Mouse (Mus musculus): Measurements from ENCODE around the gene Muc5b. TPM values are rescaled to one million over a fixed set of nuclear protein-coding genes. Genes with fewer than 3 reads are reported as not detected.
"Not testable (repeated sequence)": the region's sequence is repeated elsewhere in the genome, so short reads cannot be mapped to it uniquely, and the experiment has no call there.

Gene Muc5b
- not detected for polyA plus RNA-seq (2017; shearing (Covaris generic))

DNA sequence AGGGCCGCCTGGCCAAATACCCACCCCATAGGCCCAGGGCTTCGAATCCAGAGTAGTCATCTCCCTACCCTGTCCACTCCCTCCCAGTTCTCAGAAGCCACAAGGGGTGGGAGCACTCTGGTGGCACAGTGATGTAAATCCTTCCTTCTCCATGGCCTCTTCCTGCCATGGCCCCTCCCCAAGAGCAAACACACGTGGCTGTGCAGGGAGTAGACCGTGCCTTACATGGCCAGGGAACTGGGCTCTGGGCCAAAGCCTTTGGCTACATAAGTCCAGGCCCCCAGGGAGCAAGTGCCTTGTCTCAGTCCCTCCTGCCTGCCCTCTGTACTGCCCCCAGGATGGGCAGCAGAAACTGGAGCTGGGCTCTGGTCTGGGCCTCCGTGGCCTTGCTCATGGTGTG, at the start of gene Muc5b:
Muc5b (plus strand) TSS at position 292 of the 400 bp plus-strand sequence.
- ATAC-seq: no peak

DNA sequence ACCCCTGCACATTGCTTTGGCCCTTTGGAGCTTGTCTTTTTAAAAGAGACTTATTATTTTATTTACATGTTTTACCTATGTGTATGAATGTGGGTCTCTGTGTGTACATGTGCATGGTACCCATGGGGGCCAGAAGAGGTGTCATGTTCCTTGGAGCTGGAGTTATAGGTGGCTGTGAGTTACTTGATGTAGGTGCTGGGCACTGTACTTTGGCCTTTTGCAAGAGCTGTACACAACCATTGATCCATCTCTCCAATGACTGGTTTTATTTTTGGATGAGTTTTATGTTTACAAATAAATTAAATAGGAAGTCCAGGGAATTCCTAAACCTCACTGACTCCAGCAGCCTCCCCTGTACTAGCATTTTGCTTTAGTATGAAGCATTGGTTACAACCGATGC, 44.6 kb upstream of the Muc5b start:
- no peak for ATAC-seq

DNA sequence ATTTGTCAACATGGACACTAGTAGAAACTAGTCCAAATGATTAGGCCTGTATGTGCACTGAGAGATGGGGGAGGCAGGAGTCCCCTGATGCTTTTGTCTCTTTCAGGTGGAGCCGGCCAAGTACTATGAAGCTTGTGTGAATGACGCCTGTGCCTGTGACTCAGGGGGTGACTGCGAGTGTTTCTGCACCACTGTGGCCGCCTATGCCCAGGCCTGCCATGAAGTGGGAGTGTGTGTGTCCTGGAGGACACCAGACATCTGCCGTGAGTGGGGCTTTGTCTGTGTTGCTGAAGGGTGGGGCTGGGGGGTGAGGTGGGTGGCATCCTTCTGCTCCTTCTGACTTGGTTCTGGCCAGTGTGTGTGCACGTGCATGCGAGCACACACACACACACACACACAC, 35.7 kb upstream of the Muc5b start:
- ATAC-seq: no peak

DNA sequence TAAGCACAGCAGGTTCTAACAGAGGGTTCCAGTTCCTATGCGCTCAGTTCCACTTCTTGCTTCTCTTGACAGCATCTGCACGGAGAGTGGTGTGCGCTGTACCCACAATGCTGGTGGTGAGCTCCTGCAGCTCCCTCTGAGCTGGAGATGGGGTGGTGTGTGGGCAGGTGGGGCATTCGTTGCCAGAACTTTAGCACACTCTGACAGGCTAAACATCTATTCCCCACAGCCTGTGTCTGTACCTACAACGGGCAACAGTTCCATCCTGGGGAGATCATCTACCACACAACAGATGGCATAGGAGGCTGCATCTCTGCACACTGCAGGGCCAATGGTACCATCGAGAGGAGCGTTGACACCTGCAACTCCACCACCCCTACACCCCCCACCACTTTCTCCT, 33.5 kb upstream of the Muc5b start:
- no peak for ATAC-seq

DNA sequence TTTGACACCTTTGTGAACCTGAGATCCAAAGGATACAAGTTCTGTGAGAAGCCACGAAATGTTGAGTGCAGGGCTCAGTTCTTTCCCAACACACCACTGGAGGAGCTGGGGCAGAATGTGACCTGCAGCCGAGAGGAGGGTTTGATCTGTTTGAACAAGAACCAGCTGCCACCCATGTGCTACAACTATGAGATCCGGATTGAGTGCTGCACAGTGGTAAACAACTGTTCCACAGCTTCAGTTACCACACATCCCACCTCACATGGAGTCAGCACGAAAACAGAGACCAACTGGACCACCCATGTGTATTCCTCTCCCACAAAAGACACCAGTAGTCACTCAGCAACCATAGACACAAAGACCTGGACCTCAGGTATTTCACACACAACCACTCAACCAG, 31.0 kb upstream of the Muc5b start:
- not testable (repeated sequence) for ATAC-seq

DNA sequence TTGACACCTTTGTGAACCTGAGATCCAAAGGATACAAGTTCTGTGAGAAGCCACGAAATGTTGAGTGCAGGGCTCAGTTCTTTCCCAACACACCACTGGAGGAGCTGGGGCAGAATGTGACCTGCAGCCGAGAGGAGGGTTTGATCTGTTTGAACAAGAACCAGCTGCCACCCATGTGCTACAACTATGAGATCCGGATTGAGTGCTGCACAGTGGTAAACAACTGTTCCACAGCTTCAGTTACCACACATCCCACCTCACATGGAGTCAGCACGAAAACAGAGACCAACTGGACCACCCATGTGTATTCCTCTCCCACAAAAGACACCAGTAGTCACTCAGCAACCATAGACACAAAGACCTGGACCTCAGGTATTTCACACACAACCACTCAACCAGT, 28.9 kb upstream of the Muc5b start:
- not testable (repeated sequence) for ATAC-seq

DNA sequence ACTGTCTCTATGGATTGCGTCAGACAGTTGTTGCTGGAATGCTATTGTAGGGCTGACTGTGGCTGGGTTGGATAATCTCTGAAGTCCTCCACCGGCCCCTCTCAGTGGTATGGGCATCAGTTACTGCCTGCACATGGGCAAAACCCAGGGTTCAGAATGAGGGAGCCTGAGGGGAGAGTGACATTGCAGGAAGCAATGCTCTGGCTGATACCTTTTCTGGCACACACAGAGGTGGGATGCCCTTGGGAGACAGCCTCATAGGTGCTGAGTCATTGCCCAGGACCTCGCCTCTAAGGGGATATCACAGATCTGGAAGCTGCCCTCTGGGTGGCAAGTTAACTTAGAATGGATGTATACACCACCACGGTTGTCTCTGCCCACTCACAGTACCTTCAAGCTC, 25.5 kb upstream of the Muc5b start:
- no peak for ATAC-seq

DNA sequence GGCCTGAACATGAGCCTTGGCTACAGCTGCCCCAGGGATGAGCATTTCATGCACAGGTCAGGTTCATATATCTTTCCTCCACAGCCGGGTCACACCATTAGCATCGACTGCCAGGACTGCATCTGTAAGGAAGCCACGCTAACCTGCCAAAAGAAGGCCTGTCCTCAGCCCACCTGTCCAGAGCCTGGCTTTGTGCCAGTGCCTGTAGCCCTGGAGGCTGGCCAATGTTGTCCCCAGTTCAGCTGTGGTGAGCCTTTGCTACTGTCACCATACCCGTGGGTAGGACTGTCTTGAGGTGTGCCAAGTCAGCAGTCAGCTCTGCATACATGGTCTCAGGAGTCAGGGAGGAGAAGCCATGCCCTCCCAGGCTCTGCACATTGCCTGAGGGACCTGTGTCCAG, 23.5 kb upstream of the Muc5b start:
- no peak for ATAC-seq

DNA sequence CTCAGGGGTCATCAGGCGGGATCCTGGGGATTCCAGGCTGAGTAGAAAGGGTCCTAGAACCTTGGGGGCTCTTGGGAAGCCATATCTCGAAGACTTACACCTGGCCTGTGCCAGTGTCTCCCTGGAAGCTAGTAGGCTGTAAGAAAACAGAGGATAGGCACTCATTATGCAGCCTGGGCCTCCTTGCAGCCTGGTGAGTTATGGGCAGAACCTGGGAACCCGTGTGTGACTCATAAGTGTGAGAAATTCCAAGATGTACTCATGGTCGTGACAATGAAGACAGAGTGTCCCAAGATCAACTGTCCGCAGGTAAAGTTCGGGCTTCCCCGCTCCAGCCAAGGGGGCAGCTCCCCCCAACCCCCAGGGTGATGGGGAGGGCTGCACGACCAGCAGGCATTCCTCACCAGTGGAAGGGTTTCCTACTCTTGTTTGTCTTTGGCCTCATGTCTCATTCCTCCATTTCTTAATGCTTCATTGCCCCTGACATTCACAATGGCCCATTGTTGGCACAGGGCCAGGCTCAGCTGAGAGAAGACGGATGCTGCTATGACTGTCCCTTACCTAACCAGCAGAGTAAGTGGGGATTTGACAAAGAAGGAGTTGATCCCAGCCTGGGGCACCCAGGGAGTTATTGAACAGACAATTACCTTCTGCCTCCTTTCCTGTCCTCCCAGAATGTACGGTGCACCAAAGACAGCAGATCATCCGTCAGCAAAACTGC, 21.4 kb upstream of the Muc5b start:
- no peak for ATAC-seq

DNA sequence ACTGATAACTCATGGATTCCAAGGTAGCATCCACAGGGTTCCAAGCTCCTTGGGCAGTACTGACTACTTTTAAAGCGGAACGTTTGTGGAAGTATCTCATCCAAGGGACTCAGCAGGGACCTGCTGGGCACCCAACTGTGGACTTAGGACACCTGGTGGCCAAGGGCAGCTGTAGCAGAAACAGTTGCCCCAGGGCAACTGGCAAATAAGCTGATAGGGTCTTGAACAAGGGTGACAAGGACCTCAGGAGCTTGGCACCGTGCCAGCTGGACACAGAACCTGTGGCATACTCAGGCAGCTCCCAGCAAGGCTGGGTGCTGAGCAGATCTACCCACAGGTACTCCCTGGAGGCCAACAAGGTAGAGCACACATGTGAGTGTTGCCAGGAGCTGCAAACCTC, 20.6 kb upstream of the Muc5b start:
- ATAC-seq: no peak

DNA sequence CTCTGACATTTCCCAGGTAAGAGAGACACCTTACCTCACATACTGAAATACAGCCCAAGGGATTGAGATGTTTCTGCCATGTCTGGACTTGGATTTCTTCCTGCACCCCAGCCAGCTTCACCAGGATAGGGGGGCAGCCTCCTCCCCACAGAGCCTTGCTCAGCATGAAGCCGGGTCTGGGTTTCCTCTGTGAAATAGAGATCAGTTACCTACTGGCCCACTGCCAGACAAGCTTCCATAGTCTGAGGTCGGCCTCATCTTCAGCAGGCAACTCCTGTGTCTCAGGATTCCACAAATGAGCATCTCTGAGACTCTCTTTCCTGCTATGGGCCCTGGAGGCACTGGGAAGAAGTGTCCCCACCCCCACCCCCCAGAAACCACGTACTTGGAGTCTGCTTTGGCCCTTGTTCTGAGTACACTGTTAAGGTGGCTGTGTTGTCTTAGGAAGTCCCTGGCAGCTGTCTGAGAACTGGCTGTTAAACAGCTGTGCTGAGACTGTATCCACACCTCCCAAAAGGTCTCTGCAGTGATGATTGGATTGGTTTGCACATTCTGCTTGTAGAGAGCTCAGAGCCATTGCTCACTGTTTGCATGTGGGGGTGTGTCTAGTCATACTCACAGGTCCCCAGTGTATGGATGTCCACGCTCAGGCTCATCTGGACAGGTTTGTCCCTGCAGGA, 16.1 kb upstream of the Muc5b start:
- ATAC-seq: no peak

DNA sequence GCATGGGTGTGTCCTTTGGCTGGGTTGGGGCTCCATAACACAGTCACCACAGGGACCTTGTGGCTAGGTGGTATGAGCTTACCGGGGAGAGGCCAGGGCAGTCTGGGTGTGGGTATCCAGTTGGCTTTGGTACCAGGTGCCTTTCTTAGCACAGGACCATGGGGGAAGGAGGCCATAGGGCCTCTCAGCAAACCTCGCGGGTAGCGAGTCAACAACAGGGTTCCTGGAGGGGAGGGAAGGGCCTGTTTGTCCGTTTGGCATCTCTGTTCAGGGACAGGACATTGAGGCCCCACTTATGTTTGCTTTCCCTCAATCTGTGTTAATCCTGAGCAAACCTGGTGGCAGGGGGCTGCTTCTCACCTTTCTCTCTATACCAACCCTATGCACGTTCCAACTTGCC, 15.2 kb upstream of the Muc5b start:
- ATAC-seq: no peak

DNA sequence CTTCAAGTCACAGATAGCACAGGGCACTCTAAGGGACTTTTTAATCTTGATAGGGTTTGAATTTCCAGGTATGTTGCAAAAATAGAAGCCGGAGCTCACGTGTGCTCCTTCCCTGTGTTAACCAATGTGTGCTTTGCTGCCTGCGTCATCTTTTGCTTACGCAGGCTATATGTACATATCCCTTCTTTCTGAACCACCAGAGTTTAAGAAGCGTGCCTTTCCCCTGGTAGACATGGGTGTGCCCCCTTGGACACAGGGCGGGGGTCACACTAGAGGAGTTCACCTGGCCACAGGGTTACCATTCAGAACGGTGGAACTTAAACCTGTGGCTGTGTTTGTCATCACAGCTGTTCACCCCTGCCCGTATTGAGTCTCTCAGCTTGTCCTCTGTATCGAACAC, 14.5 kb upstream of the Muc5b start:
- no peak for ATAC-seq

DNA sequence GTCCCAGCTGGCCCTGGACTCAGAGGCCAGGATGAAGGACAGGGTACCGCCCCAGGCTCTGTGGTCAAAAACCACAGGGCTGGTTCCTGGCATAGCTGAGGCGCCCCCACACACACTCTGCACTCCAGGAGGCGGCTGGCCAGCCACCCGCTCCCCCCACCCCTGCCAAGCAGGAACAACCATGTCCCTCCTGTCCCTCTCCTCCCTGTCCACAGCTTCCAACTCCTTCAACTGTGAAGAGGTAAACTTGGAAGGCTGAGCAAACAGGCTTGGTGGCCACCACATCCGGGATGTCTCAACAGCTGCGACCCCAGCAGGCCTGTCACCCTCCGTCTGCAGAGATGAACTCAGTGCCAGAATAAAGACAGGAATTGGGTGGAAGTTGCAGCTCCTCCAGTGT, 2.9 kb upstream of the Muc5b start:
- ATAC-seq: no peak

DNA sequence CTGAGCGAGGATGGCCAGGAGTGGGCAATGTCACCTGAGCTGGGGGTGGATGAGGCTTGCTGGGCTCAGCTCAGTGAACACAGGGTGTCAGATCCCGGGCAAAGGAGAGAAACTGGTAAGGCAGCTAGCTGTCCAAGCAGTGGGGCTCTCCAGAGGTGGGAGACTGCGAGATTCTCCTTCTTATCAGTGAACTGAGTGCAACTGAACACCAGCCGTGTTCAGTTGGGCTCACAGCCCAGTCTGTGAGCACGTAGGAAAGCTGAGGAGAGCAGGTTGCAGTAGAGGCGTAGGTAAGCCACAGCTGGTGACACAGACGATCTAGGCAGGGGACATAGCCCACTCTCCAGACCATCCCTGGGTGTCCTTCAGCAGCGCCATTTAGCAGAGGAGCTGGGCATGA, 2.4 kb upstream of the Muc5b start:
- no peak for ATAC-seq

DNA sequence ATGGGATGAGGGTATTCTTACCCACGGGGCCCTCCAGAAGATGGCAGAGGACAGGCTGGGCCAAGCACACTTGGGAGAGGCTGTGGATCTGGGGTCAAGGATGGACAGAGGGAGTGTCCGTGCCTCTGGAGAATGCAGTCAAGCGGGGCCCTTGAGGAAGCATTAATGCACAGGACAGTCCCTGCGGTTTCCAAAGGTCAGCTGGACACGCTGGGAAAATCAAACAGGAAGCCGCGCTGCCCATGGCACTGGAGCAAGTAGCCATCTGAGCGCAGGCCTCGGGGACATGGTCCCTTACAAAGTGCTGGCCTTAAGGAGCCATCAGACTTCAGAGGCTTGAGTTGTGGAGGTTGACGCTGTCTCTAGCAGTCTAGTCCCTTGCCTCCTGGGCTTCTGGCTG, 1.5 kb downstream of the Muc5b start:
- no peak for ATAC-seq

DNA sequence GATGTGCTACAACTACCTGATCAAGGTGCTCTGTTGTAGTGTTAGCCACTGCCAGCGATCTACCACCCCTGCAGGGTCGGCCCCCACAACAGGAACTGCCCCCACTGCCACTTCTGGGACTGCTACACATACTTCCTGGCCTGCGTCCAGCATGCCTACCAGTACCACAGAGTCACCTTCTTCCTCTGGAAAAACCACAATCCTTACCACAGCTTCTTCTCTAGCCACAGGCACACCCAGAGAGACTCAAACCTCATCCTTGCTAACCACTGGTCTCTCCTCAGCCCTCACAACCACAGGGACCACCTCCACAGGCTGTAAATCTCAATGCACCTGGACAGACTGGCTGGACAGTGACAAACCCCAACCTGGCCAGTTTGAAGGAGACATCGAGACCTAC, 22.2 kb downstream of the Muc5b start:
- ATAC-seq: no peak

DNA sequence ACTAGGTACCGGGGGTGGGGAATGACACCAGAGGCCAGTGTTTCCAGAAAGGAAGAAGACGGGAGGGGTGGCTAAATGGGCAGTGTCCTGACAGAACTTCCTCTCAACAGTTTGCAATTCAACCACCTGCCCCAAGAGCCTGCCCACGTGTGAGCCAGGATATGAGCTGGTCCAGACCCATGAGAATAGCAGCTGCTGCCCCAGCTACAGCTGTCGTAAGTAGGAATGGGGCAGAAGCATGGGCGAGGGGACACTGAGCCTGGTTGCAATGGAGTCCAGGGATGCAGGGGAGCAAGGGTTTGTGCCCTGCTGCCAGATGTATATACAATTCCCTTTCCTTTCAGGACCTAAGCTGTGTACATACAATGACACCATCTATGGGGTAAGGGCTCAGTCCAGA, 30.8 kb downstream of the Muc5b start:
- no peak for ATAC-seq

DNA sequence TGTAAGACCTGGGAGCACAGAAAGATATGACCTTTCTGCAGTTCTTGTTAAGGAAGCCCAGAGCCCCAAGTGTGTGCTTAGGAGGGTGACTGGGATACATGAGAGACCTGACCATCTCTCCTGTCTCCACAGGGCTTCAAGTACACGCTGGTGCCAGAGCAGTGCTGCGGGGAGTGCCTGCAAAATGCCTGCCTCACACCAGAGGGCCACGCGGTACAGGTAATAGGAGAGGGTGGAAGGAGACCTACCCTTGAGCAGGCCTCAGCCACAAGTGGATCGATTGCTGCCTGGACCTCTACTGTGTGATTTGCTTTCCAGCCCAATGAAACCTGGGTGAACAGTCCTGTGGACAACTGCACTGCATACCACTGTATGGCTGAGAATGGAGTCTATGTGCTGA, 31.7 kb downstream of the Muc5b start:
- ATAC-seq: no peak

DNA sequence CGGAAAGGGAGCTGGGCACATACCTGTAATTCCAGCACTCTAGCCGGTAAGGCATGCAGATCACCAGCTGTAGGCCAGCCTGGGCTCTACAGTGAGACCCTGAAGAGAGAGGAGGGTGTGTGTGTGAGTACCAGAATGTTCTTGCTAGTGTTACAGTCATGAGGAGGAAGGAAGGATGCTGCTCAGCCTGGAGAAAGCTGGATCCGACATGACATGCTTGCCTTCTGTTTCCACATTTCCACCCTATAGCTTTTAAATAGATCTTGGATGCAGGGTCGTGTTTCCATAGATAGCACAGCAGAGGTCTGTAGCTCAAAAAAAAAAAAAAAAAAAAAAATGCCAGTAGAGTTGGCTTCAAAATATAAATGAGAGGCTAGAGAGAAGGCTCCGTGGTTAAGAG, 36.0 kb downstream of the Muc5b start:
- ATAC-seq: no peak

DNA sequence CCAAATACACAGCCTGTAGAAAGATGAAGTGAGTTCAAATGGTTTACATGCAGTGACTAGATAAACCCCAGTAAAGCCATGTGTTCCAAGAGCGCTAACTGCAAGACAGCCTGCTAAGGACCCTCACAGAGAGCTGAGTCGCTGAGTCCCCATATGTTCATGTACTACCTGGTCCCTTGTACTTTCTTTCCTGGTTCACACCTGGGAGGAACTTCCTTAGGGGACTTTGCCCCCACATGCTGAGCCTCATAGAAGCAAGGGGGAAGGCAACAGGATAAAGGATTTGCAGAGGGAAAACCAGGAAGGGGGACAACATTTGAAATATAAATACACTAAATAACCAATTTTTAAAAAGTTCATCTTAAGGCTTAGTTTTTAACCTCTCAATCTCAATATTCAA, 39.9 kb downstream of the Muc5b start:
- no peak for ATAC-seq

DNA sequence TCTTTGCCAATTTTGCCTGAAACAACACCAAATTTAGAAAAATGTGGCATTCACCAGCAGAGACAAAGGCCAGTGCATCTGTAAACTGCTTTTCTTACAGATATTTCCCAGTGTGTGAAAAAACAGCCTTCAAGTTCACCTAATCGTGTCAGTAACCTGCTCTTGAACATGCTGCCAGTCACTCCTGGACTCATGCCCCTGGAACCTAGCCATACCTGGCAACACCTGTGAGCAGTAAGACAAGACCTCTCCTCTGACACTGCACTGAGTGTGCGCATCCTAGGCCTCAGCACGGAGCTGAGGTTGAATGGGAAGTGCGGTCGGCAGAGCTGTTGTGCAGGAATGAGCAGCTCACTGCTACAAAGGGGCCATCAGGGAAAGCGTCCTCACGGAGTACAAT, 53.3 kb downstream of the Muc5b start:
- no peak for ATAC-seq

DNA sequence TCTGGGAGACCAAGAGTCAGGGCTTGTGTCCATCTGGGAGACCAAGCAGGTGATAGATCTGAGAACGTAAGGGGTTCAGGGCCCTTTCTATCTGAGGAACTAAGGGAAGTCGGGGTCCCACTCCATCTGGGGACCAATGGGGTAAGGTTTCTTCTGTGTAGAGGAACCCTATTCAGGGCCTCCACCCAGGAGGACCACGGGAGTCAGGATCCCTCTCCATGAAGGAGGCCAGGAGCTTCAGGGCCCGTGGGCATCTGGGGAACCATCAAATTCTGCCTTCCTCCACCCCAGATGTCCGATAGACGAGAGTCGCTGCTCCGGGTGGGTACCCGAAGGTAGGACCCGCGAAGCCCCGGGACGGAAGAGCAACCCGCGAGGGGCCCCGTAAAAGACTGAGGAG, 63.0 kb downstream of the Muc5b start:
- ATAC-seq: no peak

DNA sequence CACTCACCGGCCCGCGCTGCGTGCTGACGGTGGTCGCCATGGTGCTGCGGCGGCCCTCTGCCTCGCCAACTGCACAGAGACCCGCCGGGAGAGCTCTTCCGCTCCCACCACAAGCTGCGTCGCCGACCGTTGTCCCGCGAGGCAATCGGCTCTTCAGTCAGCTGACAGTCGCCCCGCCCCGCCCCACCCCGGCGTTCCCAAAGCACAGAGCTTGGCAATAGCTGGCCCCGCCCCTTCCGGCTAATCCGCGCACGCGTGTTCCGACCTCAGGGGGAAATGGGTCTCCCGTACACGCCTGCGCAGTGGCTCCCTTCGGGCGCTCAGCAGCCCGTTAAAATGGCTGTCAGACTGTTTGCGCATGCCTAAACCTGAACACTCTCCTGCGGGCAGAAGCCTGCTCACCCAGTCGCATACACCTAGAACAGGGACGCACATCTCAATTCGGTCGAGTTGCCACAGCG, 63.4 kb downstream of the Muc5b start:
- peak; percentile 92 for ATAC-seq

DNA sequence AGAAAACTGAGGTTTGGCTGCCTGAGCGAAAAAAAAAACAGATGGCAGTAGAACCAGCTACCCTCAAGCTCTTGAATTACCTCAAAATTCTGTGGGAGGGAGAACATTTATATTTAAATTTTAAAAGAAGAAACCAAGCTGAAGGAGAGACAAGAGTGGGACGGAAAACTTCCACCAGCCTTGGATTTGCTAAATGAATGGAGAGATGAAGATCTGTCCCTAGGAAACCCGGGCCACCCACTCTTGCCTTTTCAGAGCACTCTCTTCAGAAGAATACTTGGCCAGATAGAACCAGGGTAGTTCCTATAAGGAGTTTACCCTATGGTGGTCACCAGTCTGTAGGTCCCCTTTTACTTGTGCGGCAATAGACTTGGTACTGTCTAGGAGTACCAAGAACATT, 63.9 kb downstream of the Muc5b start:
- no peak for ATAC-seq

Data from activated CD4-positive, CD25-positive, alpha-beta regulatory T cell, adult 4 months (primary cell).